Mouse (Mus musculus): ENCODE measurements around the gene Tiam2.
"Not testable (repeated sequence)": the region's sequence is repeated elsewhere in the genome, so short reads cannot be mapped to it uniquely, and the experiment has no call there.

The Tiam2 gene

GRCm38 (mm10) chr17:3344872-3345271 lies 18.5 kb downstream of the Tiam2 start:
- no peak for DNase-seq

- no peak for DNase-seq
Observed at GRCm38 (mm10) chr17:3345276-3345885, 19.0 kb downstream of the Tiam2 start.

- DNase-seq: peak; percentile 1
Observed at GRCm38 (mm10) chr17:3347800-3348199, 21.4 kb downstream of the Tiam2 start.

GRCm38 (mm10) chr17:3349331-3349730 lies 23.0 kb downstream of the Tiam2 start:
- no peak for DNase-seq

GRCm38 (mm10) chr17:3349939-3350338 lies 23.6 kb downstream of the Tiam2 start:
- no peak for DNase-seq

- DNase-seq: peak; percentile 6
Observed at GRCm38 (mm10) chr17:3350405-3350804, 24.0 kb downstream of the Tiam2 start.

- peak; percentile 6 for DNase-seq
Observed at GRCm38 (mm10) chr17:3351668-3352067, 25.3 kb downstream of the Tiam2 start.

- DNase-seq: not testable (repeated sequence)
Observed at GRCm38 (mm10) chr17:3353141-3353540, 26.8 kb downstream of the Tiam2 start.

- DNase-seq: no peak
Observed at GRCm38 (mm10) chr17:3354856-3355255, 28.5 kb downstream of the Tiam2 start.

- no peak for DNase-seq
Observed at GRCm38 (mm10) chr17:3356633-3357365, 30.4 kb downstream of the Tiam2 start.

GRCm38 (mm10) chr17:3360236-3360635 lies 33.9 kb downstream of the Tiam2 start:
- no peak for DNase-seq

GRCm38 (mm10) chr17:3361751-3362150 lies 35.4 kb downstream of the Tiam2 start:
- no peak for DNase-seq

- no peak for DNase-seq
Observed at GRCm38 (mm10) chr17:3363216-3363615, 36.8 kb downstream of the Tiam2 start.

GRCm38 (mm10) chr17:3366741-3367140 lies 40.4 kb downstream of the Tiam2 start:
- peak; percentile 77 for DNase-seq

GRCm38 (mm10) chr17:3368386-3368785 lies 42.0 kb downstream of the Tiam2 start:
- no peak for DNase-seq

- peak; percentile 21 for DNase-seq
Observed at GRCm38 (mm10) chr17:3369631-3370030, 43.3 kb downstream of the Tiam2 start.

GRCm38 (mm10) chr17:3378606-3379005 lies 52.2 kb downstream of the Tiam2 start:
- DNase-seq: no peak

GRCm38 (mm10) chr17:3379753-3380588 lies 53.6 kb downstream of the Tiam2 start:
- DNase-seq: no peak

GRCm38 (mm10) chr17:3385391-3385790 lies 59.0 kb downstream of the Tiam2 start:
- no peak for DNase-seq

GRCm38 (mm10) chr17:3387819-3388218 lies 61.4 kb downstream of the Tiam2 start:
- DNase-seq: no peak

GRCm38 (mm10) chr17:3389741-3390140 lies 63.4 kb downstream of the Tiam2 start:
- no peak for DNase-seq

- no peak for DNase-seq
Observed at GRCm38 (mm10) chr17:3393981-3394380, 67.6 kb downstream of the Tiam2 start.

GRCm38 (mm10) chr17:3394985-3395384 lies 68.6 kb downstream of the Tiam2 start:
- DNase-seq: no peak

- no peak for DNase-seq
Observed at GRCm38 (mm10) chr17:3396881-3397281, 70.5 kb downstream of the Tiam2 start.

Measured in lung, postnatal 36 days (tissue).